Mouse (Mus musculus) c-Kit-positive CD71-positive TER-119-negative erythroid progenitor cells, embryonic 14.5 days (primary cell): Measurements from ENCODE around the gene Gm10772.
"Not testable (repeated sequence)": the region's sequence is repeated elsewhere in the genome, so short reads cannot be mapped to it uniquely, and the experiment has no call there.

Source experiments
- DNase-seq: peaks from one replicate; pipeline ENCODE4 v3.0.0-alpha.2; 2013; ENCODE audit warnings: low read depth

Gm10772 gene

GRCm38 (mm10) chr13:66227473-66227872, at the start of gene Gm10772:
Gene Gm10772, minus strand, starts transcription at chr13:66227573.
- DNase-seq, result not testable (repeated sequence)

- not testable (repeated sequence) for DNase-seq
These were observed 36.5 kb upstream of the Gm10772 start for GRCm38 (mm10) chr13:66263914-66264313.

- not testable (repeated sequence) for DNase-seq
These were observed 35.8 kb upstream of the Gm10772 start for GRCm38 (mm10) chr13:66263141-66263540.

GRCm38 (mm10) chr13:66214349-66214748, 13.0 kb downstream of the Gm10772 start:
- DNase-seq, result no peak

- DNase-seq, result not testable (repeated sequence)
These were observed 13.6 kb downstream of the Gm10772 start for GRCm38 (mm10) chr13:66213811-66214210.

GRCm38 (mm10) chr13:66179172-66179571, 48.2 kb downstream of the Gm10772 start:
- DNase-seq, result not testable (repeated sequence)
